Mouse (Mus musculus) mature B cell (primary cell): ENCODE data around the gene Itgb2.

Source experiments
- in situ Hi-C: fragments of 300-500 bp; cut with MboI; formaldehyde crosslinking; loops from 2 replicates; pipeline ENCODE4 v1.14.3; 2019

The Itgb2 gene

DNA sequence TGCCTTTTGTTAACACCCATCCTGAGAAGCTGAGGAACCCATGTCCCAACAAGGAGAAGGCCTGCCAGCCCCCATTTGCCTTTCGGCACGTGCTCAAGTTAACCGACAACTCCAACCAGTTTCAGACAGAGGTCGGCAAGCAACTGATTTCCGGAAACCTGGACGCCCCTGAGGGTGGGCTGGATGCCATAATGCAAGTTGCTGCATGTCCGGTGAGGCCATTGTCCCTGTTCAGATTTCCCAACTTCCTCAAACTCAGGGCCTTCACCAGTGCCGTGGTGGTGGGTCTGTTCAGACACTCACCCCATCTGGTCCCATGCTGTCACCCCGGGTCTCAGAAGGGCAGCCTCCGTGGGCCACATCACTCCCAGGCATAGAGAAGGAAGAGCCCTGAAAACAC lies 18.5 kb downstream of the Itgb2 start:
- in situ Hi-C loops: no loop called here

DNA sequence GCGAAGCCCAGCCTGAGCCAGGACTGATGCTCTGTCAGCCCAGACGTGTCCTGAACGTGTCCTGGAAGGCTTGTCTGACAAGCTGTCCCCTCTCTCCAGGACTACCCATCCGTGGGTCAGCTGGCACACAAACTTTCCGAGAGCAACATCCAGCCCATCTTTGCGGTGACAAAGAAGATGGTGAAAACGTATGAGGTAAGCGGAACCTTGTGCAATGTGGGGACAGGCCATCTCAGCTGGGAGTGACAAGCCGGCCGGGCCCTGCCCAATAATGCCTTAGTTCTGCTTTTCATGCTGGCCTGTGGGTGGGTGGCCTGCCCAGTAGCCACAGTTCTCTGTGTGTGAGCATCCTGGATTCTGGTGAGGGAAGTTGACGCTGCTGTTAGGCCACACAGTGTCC lies 20.8 kb downstream of the Itgb2 start:
- in situ Hi-C loops: no loop called here

DNA sequence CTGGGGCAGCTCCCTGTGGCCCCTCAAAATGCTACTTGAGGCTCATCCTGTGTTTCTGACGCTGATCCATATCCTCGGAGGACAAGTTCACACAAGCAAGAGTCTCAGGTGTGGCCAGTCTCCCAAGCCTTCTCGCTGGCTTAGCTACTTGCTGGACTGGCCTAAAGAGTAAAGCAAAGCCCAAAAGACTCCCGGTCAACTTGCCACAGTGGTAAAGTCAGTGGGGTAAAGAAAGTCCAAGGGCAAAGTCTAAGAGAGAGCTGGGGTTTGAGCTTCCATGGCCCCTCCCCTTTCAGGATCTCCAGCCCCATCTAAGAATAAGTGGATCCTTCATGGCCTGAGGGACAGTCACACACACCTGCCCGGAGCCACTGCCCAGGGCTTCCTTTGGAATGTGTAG lies 22.1 kb downstream of the Itgb2 start:
- in situ Hi-C loops: no loop called here

DNA sequence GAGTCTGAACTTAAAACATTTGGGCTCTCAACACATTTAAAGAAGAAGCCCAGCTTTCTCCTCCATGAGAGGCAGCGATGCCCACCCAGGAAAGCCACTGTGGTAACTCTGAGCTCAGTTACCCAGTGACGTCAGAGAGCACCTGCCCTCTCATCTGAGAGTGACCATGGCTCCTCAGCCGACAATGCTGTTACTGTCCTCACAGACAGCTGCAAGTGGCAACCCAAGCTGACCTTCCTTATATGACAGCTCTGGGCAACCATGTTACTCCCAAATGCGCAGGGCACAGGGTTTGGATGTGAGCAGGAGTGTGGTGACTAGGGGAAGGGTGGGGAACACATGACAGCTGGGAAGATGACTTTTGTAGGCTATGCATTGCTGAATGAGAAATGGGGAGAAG lies 23.2 kb downstream of the Itgb2 start:
- in situ Hi-C loops: no loop called here

DNA sequence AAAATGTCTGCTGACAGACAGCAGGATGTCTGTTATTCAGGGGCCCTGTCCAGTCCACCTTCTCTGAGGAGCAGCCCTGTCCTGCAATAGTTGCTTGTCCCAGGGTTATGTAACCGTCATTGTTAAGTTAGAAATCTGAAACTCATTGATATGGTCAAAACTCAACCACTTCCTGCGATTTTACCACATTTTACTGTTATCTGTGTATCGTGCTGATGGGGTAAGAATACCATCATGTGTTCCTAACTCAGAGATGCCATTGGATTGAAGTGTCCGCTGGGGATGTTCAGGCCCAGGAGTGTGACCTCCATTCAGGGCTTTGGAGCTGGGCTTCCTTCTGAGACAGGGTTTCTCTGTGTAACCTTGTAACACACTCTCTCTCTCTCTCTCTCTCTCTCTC lies 24.9 kb downstream of the Itgb2 start:
- in situ Hi-C loops: no loop called here

DNA sequence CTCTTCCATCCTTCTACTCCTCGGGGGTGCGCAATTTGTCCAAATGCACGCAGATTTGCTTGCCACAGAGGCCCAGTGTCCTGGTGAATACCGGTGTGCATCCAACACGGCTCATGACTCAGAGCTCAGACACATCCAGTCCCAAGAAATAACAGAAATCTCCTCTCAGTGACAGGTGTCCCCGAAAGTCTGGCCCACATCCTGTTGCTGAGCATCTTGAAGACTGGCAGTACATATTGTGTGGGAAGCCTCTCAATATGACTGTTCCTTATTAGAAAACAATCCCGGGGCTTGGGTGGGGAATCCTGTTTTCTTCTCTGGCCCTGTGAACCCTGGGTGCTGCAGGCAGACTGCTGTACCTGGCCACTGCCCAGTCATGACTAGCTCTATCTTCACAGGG lies 26.6 kb downstream of the Itgb2 start:
- in situ Hi-C loops: no loop called here

DNA sequence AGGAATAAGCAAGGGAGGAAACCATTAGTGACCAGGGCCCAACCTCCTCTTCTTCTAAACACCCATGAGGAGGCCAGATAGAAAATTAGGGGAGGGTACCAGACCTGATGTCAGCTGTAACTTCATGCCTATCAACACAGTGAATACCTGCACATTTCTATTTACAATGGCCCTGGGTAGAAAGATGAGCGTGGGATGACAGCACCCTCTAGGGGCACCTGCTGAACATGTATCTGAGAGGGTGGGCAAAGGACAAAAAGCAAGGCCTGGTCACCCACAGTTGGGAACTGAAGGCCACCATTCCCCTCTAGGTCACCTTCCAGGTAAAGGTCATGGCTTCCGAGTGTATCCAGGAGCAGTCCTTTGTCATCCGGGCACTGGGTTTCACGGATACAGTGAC lies 27.6 kb downstream of the Itgb2 start:
- in situ Hi-C loops: no loop called here

DNA sequence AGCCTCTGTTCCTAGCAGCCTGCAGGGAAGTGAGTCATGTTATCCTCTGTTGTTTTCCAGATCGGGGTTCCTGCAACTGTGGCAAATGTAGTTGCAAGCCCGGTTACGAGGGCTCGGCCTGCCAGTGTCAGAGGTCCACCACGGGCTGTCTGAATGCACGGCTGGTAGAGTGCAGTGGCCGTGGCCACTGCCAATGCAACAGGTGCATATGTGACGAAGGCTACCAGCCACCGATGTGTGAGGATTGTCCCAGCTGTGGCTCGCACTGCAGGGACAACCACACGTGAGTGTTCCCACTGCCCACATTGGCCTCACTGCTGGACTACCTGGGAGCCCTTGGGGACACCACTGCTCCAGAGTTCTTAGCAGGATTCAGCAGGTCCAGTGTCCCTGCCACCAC lies 30.0 kb downstream of the Itgb2 start:
- in situ Hi-C loops: no loop called here

DNA sequence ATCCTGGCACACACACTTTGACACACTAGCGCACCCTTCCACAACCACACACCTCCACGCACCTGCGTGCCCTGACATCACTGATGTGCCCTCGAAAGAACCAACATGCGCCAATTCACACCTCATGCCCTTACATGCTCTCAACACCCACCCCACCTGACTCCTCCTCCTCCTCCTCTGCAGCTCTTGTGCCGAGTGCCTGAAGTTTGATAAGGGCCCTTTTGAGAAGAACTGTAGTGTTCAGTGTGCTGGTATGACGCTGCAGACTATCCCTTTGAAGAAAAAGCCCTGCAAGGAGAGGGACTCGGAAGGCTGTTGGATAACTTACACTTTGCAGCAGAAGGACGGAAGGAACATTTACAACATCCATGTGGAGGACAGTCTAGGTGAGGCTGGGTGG lies 30.8 kb downstream of the Itgb2 start:
- in situ Hi-C loops: no loop called here

DNA sequence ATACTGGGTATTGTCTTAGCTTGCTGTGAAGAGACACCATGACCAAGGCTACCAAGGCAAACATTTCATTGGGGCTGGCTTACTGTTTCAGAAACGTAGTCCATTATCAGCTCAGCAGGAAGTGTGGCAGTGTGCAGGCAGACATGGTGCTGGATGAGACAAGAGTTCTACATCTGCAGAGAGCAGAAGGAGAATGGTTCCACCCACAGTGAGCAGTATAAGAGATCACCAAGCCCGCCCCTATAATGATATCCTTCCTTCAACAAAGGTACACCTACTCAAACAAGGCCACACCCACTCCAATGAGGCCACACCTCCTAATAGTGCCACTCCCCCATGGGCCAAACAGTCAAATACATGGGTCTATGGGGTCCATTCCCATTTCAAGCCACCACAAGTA lies 31.5 kb downstream of the Itgb2 start:
- in situ Hi-C loops: no loop called here

DNA sequence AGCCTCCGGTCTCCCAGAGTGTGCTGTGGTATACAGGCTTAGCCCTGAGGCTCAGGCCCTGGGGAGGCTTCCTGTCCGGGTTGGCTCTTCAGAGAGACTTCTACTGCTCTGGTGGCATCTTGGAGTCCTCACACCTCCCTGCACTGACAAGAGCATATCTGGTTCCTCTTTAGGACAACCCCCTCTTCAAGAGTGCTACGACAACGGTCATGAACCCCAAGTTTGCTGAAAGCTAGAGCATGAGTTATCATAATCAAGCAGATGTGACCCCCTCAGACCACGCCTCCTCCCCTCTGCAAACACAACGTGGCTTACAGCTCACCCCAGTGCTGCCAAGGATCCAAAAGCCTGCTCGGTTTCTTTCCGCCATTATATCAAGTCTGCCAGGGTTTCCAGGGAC lies 35.0 kb downstream of the Itgb2 start:
- in situ Hi-C loops: no loop called here

DNA sequence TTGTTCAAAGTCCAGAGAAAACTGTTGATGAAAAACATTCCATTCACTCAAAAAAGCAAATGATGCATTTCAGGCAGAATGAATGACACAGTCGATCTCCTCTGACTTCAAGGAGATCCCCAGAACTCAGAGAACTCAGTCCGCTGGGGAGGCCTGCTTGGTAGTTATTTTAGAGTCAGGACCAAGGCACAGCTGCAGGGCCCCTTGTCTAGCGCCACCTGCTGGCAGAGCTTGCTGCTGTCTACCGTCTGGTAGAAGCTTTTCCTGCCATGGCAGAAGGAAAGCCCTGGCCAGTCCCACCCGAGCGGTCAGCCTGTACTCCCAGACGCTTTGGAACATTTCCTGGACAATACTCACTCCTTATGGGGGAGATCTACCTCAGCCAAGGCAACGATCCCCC lies 36.6 kb downstream of the Itgb2 start:
- in situ Hi-C loops: no loop called here

DNA sequence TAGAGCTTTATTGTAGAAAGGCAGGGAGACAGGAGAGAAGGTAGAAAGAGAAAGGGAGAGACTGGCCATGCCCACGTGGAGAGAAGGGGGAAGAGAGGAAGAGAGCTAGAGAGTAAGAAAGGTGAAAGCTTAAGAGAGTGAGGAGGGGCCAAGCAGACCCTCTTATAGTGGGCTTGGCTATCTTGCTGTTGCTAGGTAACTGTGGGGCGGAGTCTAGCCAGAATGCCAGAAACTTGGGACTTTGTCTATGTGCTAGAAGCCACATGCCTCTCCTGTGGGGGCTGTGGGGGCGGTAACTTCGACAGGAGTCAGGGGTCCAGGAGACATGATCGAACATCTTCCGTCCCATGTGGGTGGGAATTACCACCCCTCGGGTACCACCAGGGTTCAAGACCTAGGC lies 39.4 kb downstream of the Itgb2 start:
- in situ Hi-C loops: no loop called here

DNA sequence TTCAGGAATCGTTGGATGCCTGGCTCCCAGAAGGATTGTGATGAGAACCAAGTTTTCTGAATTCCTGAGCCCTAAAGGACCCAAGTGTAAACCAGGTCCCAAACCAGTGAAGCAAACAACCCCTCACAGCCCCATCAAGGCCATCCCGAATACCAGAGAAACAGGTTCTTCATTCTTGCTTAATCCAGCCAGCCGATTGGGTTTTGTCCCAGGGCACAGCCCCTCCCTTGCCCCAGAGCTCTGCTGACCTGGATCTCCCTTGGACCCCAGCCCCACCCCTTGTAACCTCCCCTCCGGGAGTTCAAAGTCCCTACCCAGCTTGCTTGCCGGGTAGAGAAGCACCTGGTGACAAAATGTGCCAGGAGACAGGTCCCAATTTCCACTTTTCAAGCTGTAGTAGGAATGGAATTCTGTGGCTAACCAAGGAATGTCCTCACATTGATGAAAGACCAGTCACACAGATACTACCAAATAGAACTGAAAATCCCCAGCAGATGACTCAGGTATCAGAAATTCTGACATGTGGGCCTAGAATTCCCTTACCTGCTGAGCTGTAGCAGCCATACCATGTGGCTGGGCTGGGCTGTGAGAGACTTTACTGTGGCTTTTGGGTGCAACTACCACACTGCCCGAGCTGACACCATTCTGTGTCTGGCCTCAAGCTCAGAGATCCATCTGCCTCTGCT lies 40.1 kb downstream of the Itgb2 start:
- in situ Hi-C loops: no loop called here

DNA sequence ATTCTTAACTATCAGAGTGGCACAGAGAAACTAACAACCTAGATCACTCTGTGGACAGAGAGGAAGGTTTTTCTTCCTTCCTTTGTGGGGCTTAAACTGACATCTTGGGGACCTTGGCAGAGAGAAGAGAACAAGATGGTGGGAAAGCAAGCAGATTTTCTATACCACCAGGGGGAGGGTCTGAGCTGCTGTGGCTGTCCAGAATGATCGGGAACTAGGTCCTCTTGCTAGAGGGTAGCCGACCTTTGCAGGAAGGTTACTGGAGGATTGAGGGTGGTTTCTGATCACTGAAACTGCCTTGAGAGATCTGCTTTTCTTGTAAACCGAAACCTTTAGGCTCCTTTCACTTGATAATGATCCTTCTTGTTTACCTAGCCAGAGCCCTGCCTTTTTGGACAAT lies 42.2 kb downstream of the Itgb2 start:
- in situ Hi-C loops: no loop called here

DNA sequence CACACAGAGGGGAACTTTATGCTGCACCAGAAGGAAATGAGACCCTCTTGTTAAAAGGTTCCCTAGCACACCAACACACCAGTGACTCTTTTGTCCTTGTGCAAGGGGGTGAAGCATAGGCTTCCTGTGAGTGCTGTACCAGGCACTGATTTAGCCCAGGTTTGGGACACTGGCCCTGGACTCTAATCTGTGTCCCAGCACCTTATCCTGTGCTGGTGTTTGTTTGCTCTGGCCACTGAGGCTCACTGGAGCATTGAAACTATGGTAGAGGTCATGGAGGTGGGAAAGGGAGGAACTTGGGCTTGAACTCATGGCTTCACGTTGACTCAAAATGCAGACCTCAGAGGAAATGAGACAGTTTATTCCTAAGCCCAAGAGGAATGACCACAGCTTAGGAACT lies 43.1 kb downstream of the Itgb2 start:
- in situ Hi-C loops: no loop called here

DNA sequence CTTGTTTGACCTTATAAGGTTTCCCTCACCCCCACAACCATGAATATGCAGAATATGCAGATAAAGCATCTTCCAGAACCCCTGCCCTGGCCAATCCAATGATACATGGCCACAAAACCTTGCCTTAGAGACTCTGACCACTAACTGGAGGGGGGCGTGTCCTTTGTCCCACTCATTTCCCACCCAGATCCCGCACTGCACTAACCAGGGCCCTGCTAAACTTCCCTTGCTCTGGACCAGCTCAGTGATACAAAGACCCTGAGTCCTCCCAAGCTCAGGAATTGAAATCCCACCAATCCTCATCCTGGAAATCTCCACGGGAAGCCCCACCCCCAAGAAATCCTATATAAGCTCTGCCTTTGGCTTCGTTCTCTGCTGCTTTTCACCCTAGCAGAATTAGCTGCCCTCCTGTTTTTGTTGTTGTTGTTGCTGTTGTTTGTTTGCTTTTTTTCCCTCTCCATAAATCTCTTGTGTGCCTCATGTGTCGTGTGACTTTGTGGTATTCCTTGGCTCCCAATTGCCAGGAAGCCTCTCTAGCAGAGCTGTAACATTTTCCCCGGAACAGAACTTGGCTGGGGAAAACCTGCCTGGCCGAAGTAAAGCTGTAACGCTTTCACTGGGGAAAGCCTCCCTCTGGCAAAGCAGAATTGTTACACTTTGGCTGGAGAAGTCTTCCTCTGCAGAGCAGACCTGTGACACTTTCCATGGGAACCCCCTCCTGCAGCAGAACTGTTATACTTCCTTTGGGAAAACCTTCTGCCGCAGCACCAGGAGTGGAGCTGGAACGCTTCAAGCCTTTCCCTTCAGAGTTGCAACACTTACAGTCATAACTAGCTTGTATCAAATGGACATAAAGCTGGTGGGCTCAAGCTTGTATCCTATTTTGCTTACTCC lies 50.2 kb downstream of the Itgb2 start:
- in situ Hi-C loops: loop anchor here (5.0 kb wide), 1 partner anchor 63 kb away; the partner anchor contains the start of gene Fam207a

DNA sequence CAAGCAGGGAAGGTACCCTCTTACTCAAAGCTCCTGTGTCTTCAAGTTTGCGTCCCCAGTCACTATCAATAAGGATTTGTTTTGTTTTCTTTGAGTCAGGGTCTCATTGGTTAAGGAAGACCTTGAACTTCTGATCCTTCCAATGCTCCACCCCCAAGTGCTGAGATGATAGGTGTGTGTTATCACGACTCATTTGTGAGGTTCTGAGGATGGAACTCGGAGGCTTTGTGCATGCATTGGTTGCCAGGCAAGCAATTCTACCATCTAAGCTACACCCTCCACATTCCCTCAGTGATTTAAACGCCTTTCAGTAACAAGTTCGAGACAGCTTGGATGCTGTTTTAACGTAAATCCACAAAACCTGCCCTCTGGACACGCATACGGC lies 51.0 kb downstream of the Itgb2 start:
- in situ Hi-C loops: loop anchor here (5.0 kb wide), 1 partner anchor 64 kb away; the partner anchor contains the start of gene Fam207a

DNA sequence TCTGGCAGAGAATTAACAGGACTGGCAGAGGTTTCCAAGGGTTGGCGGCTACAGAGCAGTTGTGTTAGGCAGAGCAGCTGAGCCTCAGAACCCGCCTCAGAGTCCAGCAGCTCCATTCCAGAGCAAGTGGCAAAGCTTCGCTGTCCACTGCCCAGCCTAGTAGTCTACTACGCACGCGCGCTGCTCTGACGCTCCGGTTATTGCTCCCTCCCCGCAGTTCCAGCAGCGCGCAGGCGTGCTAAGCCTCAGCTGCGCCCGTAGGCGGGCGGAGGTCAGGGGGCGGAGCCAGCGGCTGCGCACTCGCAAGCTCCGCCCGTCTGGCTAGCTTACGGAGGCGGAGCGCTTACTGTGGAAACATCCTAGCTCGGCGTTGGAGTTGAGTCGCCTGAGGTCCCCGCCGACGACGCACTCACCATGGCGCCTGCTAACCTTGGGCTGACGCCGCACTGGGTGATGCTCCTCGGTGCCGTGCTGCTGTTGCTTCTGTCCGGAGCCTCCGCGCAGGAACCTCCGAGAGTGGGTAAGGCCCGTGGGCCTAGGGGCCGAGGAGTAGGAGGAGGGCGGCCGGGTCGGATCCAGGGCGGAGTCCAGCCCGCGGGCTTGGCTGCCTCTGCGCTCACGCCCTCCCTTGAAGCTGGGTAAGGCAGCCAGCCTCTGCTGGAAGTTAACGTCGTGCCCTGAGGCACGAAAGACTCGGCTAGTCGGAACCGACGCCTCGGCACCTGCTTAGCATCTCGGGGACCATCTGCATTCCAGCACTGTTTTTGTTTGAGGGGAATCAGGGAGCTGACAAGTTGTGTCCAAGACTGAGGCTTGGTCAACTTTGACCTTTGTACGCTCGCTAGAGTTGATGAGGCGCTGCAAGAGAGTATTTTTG lies 51.6 kb downstream of the Itgb2 start, which contains the start of gene Pttg1ip:
TSS of gene Pttg1ip (plus strand) at position 313 of the 877 bp plus-strand sequence.
- in situ Hi-C loops: loop anchor here (5.0 kb wide), 1 partner anchor 64 kb away; the partner anchor contains the start of gene Fam207a

DNA sequence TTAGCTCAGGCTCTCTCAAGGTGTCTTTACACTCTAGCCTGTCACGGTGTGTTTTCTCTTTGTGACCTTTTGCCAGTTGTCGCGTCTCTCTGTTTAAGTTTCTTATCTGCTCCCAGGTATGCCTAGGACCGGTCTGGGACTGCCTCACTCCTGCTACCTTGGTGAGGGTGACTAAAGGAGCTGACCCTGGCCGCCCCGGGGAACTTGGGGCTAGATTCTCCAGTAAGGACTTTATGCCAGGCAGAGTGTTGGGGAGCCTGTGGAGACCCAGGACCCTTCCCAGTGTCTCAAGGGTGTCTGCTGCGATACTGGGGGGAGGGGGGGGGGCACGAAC lies 52.2 kb downstream of the Itgb2 start:
- in situ Hi-C loops: loop anchor here (5.0 kb wide), 1 partner anchor 65 kb away; the partner anchor contains the start of gene Fam207a

DNA sequence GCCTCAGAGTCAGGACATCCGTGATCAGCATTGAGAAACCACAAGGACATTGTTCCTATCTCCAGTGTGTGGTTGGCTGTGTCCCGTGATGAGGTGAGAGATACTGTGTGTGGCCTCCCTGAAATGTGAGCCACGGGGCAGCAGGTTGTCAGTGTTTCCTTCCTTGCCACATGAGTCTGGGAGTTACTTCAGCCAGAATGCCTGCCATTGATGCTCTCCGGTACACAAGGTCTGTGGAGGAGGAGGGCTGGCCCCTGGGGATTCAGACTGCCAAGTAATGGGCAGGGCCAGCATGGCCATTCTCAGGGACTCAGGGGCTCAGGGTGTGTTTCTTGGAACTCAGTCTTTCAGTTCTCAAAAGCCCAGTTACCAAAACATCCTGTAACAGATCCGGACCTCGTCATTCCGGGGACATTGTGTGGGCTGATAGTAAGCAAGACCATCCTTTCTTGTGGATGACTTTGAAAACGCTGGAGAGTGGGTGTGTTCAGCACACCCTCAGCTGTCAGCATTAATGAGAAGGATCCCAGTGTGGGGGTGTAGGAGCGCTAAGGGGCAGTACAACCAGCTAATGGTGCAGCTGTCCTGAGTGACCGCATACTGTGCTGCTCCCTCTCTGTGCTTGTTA lies 53.9 kb downstream of the Itgb2 start:
- in situ Hi-C loops: loop anchor here (5.0 kb wide), 1 partner anchor 67 kb away; the partner anchor contains the start of gene Fam207a

DNA sequence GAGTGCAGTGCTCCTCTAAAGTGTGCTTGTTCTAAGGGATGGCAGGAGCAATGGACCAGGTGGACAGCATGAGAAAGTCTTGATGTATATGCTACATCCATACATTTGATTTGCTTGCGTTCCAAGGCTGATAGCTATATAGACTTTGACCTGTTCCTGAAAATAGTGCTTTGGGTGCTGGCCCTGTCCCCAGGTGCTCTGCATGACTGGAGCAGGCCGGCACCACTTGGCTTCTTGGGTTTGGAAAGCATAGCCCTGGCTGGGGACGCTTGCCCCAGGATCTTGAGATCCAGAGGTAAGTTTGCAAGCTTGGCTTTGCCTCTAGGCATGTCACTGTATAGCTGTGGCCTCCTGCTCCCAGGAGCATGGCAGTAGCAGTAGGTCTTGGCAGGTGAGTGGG lies 56.6 kb downstream of the Itgb2 start:
- in situ Hi-C loops: no loop called here
